Mouse (Mus musculus): Measurements from ENCODE around the gene Slfn8.
"Not testable (repeated sequence)": the region's sequence is repeated elsewhere in the genome, so short reads cannot be mapped to it uniquely, and the experiment has no call there.

Gene Slfn8

DNA sequence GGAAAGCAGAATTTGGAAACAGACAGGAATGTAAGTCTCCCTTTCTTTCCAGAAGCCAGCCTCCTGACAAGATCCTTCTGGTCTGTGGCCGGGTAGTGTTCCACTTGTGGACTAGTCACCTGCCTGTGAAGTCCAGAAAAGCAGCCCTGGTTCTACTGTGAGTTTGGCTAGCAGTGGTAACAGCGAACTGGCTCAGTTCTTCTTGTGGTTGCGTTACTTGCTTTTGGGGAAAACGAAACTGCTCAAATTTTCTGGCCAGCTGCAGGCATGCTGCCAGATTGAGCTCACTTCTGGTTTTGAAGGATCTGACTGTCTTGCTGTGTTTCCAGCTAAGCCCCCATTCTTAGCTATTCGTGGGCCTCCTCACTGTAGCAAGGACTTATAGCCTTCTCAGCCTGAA lies at the start of gene Slfn8:
Gene Slfn8 (minus strand): TSS at position 190 of the 400 bp plus-strand sequence.
- peak; percentile 8 for DNase-seq

DNA sequence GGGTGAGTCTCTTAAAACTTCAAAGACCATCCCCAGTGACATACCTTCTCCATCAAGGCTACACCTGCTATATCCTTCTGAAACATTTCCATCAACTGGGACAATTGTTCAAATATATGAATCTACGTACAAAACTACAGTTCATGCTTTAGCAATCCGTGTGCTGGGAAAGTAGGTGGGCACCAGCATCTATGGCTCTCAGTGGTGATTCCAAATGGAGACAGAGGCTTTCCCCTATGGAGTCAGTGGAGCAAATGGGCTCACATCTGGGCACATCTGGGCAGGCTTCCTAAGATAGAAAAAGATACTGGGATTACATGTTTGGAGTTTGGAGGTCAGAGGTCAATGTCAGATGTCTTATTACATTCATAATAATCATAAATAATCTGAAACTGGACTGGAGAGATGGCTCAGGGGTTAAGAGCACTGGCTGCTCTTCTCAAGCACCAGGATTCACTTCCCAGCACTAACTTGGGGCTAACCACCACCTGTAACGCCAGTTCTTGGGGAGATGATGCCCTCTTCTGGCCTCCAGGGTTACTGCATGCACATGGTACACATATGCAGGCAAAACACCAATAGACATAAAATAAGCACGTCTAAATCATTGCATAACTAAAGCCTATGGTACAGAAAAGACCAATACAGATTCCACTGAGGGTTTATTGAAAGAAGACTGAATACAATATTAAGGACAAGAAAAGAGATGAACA lies 47.5 kb upstream of the Slfn8 start:
- no peak for DNase-seq

DNA sequence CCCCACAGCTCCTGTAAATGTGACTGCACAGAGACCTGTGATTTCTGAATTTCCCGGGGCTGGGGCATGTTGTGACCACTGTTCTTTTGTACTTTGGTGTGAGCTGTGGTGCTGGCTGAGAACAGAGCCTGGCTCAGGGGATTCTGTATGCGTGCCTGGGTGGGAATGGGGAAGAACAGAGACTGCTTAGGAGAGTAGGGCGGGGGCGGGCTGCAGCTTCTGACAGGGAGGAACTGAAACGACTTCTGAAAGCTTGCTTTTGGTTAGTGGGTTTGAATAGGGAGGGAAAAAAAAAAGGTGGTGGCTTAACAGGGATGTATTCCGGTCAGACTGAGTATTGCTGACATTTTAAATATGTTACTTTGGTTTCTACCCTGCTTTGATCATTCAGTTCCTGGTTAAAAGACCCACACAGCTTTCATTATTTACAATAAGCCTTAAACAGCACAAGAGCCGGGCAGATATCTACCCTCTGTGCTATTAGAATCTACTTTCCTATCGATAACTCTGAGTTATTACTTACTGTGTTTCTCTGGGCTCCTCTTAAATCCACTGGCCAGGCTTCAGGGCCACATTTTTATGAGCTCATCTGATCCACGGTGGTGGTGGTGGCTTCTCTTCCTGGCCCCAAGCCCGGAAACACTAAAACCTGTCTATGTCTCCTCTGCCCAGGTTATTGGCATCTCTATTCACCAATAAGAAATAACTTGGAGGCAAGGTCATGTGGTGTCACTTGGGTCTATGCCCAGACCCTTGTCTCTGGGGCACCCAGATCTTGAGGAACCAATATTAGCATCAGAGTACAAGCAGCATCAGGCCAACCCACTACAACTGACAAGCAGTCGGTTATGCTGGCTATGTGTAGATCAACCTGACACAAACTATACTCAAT lies 46.3 kb upstream of the Slfn8 start:
- DNase-seq = no peak

DNA sequence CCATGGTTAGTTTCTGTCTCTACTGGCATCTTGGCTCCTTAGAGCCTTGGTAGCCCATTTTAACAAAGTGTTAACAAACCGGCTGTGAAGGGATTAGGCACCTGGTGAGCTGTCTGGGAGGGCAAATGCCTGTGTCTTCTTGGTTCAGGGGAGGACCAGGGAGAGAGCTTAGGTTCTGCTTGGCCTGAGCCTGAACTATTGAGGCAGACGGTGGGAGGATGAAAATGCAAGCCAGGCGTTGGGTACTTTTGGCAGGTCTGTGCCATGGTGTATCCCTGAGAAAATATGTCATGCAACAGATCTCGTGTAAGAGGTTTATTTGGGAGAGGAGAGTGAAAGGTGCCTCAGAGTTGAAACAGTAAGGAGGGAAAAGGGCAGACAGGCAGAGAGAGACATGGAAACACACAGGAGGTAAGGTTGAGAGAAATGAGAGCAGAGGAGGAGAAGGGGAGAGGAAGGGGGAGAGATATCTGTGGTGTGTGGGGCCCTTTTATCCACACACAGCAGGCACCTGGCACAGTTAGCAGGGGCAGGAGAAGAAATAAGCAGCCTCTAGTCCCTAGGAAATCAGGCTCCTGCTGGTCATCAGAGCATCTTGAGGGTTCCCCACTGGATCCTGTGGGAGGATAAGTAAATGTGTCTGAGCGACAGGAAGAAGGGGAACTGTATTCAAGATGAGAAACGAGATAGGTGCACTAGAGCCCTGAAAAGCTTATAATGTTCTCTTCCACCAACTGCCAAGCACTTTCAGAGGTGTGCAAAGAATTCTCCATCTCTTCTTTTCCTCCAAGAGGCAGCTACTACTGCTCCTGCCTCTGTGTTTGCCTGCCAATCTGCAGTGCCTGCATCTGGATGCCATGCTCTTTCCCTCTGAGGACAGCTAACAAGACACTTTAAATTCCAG lies 45.1 kb upstream of the Slfn8 start:
- DNase-seq = no peak

DNA sequence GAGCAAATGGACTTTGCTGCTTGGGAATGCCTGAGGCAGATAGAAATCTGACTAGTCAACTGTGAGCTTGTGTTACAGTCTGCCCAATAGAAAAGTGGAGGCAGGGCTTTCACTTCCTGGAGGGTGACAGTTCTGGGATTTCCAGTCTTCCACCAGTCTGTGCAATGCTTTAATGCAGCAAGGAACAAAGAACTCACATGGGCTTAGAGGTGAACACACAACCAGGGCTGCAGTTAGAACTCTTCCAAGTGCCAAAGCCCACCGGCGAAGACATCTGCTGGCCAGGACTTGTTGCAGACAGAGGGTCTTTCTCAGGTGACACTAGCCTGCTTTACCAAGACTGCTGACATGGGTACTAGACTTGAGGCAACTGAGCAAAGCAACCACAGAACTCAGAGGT lies 44.3 kb upstream of the Slfn8 start, which contains the start of gene Slfn2:
Gene Slfn2 (plus strand): TSS at position 167 of the 400 bp plus-strand sequence.
- DNase-seq = no peak

DNA sequence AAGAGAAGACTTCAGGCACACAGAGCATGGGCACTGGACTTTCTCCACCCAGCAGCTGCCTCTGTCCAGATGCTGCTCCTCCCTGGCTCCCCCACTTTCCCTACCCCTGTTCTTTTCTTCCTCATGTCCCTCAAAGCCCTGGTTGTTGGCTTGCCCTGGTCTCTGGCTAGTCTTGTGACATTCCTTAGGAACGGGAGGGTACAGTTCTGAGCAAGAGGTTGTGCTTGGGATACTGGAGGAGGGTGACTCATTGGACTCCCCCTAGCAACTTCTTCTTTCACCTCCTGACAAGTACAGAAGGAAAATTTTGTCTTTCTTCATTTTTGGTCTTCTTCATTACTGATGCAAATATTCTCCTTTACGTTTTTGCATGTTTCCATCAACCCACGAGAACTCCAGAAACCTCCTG lies 43.3 kb upstream of the Slfn8 start:
- no peak for DNase-seq

DNA sequence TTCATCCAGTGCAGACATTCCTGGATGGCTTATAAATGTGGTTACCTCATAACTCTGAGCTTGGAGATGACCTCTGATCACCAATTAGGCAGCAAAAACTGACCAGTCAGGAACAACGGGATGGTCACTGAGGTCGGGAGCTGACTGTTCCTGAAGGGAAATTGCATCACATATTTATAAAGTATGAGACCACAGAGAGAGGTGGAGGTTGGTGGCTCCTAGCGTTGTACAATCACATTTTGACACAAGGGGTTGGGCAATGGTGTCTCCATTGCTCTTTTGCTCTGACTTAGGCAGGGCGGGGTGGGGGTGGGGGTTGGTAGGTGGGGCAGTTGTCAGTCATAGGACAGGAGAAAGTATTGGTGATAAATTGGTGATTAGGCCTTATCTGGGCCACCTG lies 42.5 kb upstream of the Slfn8 start:
- DNase-seq = no peak

DNA sequence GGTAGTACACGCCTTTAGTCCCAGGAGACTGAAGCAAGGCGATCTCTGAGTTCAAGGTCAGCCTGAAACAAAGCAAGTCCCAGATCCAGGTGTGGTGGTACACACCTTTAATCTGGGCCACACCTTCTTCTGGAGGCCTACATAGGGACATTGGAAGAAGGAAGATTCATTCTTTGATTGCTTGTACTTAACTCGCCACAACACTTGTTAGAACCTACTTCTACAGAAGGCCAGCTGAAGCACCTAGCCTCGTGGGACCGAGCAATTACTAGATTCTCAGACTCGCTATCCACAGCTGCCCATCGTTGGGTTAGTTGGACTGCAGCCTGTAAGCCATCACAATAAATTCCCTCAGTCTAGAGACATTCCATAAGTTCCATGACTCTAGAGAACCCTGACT lies 41.2 kb upstream of the Slfn8 start:
- no peak for DNase-seq

DNA sequence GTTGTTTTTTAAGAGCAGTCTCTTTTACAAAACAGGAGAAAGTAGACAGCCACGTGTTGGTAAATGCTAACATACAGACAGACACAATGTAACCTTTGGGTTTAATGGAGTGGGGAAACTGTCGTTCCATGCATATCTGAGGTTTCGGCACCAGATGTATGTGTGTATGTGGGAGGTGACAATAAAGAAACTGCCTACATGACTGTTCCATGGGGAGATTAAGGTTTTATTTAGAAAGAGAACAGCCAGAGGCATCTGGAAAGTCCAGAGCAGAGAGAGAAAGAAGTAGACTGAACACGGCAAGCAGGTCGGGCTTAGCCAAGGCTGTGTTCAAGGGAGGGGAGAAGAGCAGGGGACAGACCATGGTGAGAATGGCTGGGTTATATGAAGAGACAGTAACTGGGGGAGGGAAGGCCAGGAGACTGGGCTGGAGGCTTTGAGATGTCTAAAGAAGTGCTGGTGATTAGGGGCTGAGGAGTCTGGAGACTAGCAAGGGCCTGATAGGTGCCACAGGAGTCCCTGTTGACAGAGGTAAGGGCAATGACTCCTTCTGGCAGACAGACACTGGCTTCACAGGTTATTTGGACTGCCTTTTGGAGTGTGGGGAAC lies 39.9 kb upstream of the Slfn8 start:
- no peak for DNase-seq

DNA sequence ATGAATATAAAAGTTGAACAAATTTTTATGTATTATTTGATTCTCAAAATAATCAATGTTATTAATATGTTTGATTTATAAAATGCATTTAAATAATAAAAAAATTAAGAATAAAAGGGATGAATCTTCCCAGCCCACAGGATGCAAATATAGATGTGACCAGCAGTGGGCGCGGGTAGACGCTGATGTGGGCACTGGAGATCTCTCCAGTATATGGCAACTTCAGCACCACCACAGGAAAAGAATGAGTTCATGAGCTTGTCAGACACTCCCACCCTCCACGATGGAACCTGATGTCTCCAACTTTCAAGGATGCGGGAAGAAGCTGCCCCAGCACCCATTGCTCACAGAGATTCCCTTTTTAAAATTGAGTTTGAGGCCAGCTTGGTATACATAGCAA lies 37.3 kb upstream of the Slfn8 start:
- peak; percentile 66 for DNase-seq

DNA sequence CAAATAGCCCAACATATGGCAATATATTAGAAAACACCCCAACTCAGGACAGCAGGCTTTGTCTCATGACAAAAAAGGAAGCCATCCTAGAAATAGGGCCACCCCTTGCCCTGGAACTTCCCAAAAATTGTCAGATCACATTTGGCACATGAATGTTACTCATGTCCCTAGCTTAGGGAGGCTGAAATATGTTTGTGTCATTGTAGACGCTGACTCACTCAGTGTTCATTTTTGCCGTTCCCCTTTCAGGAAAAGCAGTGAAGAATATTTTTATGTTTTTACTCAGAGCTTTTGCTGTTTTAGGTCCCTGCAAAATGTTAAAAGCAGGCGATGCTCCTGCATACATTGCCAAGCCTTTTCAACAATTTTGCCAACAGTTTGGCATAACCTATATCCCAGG lies 25.0 kb upstream of the Slfn8 start:
- no peak for DNase-seq

DNA sequence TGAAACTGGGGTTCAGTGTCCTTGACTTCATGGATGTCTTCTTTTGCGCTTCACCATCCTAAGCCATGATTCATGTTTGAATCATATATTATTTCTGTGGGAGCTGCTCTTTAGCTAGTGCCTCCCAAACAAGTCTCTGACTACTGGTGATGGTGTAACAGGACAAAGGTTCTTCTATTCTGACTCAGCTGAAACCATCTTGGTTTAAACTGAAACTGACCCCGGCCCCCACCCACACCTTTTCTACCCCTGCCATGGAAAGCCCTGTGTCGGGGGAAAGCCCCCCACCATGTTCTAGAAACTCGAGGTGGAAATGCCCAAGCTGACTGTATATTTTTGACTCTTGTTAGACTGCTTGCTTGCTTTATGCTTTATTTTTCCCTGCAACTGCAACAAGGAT lies 23.3 kb upstream of the Slfn8 start:
- DNase-seq = no peak

DNA sequence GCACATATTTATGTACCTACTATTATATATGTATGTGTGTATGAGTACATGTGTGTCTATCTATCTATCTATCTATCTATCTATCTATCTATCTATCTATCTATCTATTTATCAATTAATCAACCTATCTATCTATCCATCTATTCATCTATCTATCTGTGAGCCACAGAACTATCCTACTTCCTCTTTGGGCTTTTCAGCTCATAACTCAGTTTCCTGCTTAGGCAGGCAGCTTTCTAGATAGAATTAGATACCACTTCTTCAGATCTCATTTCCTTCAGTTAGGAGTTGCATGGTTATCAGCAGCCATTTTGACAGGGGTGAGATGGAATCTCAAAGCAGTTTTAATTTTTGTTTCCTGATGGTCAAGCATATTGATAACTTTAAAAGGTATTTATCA lies 20.4 kb upstream of the Slfn8 start:
- no peak for DNase-seq

DNA sequence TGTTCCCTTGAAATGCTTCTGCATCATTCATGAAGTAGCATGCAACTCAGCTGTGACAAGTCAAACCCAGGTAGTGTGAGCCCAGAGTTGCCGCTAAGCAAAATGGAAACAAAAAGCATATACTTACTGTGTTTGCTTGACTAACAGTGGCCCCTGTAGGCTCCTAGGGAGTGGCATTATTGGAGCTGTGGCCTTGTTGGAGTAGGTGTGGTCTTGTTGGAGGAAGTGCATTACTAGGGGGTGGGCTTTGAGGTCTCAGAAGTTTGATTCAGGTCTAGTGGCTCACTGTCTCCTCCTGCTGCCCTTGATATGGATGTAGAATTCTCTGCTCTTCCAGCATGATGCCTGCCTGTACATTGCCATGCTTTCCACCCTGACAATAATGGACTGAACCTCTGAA lies 19.7 kb upstream of the Slfn8 start:
- no peak for DNase-seq

DNA sequence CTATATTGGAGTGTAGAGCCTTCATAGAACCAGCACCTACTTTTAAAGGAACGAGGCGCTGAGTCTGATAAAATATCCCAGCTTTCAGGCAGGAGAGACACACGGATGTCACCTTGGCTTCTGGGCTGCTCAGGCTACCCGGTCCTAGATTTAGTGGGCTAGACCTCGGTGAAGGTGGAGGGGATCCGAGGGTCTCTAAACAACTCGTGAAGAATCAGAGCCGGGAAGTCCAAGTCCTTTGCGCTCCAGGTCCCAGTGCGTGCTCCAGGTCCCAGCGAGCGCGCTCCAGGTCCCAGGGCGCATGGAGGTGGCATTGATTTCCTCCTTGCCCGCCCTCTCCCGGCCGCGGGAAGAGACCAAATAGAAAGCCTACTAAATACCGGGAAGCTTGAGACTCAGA lies 19.2 kb upstream of the Slfn8 start:
- DNase-seq = no peak

DNA sequence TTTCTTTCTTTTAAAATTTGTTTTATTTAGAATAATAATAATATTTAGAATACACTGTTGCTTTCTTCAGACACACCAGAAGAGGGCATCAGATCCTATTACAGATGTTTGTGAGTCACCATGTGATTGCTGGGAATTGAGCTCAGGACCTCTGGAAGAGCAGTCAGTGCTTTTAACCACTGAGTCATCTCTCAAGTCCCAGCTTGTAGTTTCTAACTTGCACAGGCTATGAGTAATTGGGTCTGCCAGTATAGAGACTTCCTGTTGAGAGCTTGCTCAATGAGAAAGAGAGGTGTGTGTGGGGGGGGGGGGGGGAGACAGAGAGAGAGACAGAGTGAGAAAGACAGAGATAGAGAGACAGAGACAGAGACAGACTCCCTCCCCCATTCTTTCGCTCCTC lies 18.5 kb upstream of the Slfn8 start:
- no peak for DNase-seq

DNA sequence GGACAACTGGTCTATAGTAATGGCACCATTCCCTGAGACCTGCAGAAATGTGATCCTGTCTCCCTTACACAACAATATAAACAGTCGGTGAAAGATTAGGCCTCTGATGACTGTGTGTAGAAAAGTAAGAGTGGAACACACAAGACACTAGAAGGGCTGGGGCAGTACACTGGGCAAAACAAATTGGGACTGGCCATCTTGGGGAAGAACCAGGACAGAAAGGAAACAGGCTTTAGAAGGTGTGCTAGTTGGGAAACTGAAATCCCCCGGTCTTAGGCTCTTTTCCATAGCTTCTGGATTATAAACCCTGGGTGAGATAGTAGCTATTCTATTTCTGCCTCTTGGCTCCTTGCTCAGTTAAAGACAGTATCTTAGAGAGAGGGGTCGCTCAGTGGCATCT lies 18.1 kb upstream of the Slfn8 start:
- DNase-seq = not testable (repeated sequence)

DNA sequence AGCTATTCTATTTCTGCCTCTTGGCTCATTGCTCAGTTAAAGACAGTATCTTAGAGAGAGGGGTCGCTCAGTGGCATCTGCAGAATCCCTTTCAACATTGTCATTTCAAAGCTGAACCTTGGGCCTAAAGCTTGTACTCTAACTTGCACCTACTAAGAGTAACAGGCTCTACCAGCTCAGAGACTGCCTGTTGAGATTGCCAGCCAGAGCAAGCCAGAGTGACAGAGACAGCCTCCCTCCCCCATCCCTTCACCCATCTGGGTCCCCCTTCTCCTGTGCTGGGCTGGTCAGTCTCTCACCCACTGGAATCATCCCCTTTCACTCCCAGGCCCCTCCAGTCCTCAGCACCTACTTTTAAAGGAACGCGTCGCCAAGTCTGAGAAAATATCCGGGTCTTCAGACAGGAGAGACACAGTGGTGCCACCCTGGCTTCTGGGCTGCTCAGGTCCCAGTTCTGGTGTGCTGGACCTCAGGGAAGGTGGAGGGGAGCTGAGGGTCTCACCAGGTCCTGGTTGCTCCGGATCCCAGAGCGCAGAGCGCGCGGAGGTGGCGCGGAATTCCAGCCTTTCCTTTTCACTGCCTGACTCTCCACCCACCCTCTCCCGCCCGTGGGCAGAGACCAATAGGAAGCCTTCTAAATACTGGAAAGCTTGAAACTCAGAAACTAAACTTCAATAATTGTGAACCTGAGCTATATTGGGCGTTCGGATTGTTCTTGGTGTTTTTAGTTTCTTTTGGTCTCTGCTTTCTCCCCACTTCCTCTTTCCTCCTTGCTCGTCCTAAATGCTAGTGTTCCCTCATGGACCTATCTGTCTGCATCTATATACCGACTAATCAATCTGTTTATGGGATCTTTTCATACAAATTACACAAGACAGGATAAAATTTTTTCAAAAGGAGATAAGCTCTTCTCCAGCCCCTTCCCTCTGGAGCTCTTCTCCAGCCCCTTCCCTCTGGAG lies 770 bp downstream of the Slfn8 start:
- DNase-seq = not testable (repeated sequence)

DNA sequence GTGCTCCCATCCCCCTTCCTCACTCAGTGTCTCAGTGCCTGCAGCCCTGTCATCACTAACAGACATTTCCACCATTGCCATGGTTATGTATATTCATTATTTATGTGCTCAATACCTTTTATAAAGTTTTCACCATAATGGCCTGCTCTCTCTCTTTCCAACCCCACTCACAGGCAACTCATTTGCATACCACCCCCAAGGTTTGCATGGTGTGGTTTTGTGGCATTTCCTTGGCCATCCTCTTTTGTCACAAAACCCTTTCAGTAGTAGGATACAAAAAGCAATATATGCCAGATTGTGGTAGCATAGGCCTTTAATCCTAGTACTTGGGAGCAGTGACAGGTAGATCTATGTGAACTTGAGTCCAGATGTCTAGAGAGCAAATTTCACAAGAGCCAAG lies 4.5 kb downstream of the Slfn8 start:
- DNase-seq = no peak

DNA sequence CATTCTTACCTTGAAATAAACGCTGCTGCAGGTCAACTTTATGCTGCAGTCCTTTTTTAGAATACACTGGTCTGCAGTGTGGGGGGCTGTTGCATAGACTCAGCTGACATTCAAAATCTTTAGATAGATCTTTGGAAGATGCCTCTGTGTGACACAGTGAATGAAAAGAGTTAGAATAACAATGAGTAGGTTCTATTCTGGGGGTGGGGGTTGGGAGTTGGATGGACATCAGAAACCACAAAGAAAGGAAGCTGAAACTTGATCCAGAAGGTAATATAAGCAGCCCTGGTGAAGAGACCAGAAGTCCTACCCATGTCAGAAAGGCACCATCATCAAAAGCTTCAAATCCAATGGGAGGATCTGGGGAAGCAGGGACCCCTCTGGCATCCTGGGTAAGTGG lies 7.3 kb downstream of the Slfn8 start:
- DNase-seq = no peak

DNA sequence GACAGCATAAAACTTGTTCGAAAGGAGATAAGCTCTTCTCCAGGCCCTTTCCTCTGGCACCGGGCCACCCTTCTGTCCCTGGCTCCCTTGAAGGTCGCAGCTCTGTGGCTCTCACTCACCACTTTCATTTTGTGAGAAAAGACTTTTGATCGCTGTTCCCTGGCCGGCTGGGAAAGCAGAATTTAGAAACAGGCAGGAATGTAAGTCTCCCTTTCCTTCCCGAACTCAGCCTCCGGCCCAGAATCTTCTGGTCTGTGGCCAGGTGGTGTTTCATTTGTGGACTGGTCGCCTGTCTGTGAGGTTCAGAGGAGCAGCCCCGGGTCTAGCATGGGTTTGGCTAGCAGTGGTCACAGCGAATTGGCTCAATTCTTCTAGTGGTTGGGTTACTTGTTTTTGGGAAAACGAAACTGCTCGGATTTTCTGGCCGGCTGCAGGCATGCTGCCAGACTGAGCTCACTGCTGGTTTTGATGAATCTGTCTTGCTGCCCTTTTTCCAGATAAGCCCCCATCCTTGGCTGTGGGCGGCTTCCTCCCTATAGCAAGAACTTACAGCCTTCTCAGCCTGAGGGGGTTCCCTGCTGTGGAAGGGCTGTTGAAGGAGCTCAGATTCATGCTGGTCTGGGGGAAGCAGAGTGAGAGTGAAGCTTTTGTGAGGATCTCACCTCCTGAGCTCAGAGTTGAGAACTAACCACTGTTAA lies 29.0 kb downstream of the Slfn8 start, which contains the start of gene Slfn9:
Gene Slfn9 (minus strand): TSS at position 362 of the 698 bp plus-strand sequence.
- peak; percentile 46 for DNase-seq
